Mouse (Mus musculus) heart, adult 2 months (tissue): ENCODE results near the gene Cramp1l. TPM values are rescaled to one million over a fixed set of nuclear protein-coding genes. Genes with fewer than 3 reads are reported as not detected.

ENCODE experiments used
- DNase-seq, 2 experiments: peaks; one replicate each; pipeline ENCODE4 v3.0.0; 2021
- H3K27ac ChIP-seq: fragments of 200-600 bp; 2 replicates; pipeline ENCODE4 v1.8.1; 2022
- H3K27me3 ChIP-seq: fragments of 200-500 bp; 2 replicates; pipeline ENCODE4 v1.6.1; 2012; ENCODE audit warnings: mild to moderate bottlenecking, low read length, inconsistent platforms, mixed read lengths; ENCODE audit not compliant: control insufficient read depth, insufficient read depth
- H3K36me3 ChIP-seq: fragments of 200-500 bp; 2 replicates; pipeline ENCODE4 v1.6.1; 2012; ENCODE audit warnings: low read length, inconsistent platforms; ENCODE audit not compliant: control insufficient read depth, insufficient read depth
- H3K4me1 ChIP-seq: fragments of 200-500 bp; 2 replicates; pipeline ENCODE4 v1.6.1; 2011; ENCODE audit warnings: low read length; ENCODE audit not compliant: control insufficient read depth, insufficient read depth
- H3K4me3 ChIP-seq: fragments of 200-600 bp; 2 replicates; pipeline ENCODE4 v1.8.1; 2022
- H3K79me2 ChIP-seq: fragments of 200-500 bp; replicated peaks from 2 replicates; pipeline ENCODE4 v1.6.1; 2012; ENCODE audit warnings: mild to moderate bottlenecking, inconsistent platforms, low read length, moderate library complexity, mixed read lengths; ENCODE audit not compliant: control insufficient read depth, insufficient read depth
- H3K9ac ChIP-seq: fragments of 200-500 bp; 2 replicates; pipeline ENCODE4 v1.6.1; 2012; ENCODE audit warnings: low read depth, mild to moderate bottlenecking, control low read depth, inconsistent platforms, low read length, mixed read lengths
- CTCF ChIP-seq: fragments of 200-600 bp; IDR thresholded peaks from 2 replicates; pipeline ENCODE4 v1.8.1; 2022; ENCODE audit warnings: antibody characterized with exemption, mild to moderate bottlenecking, moderate library complexity
- EP300 ChIP-seq: fragments of 200-500 bp; IDR thresholded peaks from 2 replicates; pipeline ENCODE4 v1.6.1; 2011; ENCODE audit warnings: low read depth, low read length, control low read depth; ENCODE audit not compliant: insufficient read depth
- POLR2A ChIP-seq: fragments of 200-500 bp; IDR thresholded peaks from 2 replicates; pipeline ENCODE4 v1.6.1; 2011; ENCODE audit warnings: mild to moderate bottlenecking, low read depth, low read length, control low read depth; ENCODE audit not compliant: insufficient read depth
- whole genome bisulfite sequencing: fragments of 180-500 bp; shearing (Covaris S2); methylation state at CpG from one replicate; pipeline ENCODE4 v1.1.7; 2018; 5-methylcytosine and 5-hydroxymethylcytosine counted together
- intact Hi-C: fragments of 180-260 bp; cut with DNase I; formaldehyde crosslinking; loops from one replicate; pipeline ENCODE4 v1.15.1; 2025
- polyA plus RNA-seq: library from polyadenylated mRNA; depleted of rRNA; stranded (reverse); fragments of >200 nt; gene quantifications from 2 replicates; pipeline ENCODE4 v1.2.3, GENCODE M21; 2012
- total RNA-seq, 2 experiments: library from RNA; stranded (reverse); gene quantifications; 2 replicates each; pipeline ENCODE4 v1.2.3; 2021

Cramp1l gene
- total and polyA plus RNA-seq, 3 experiments = 9.4 to 9.8 (median 9.6) TPM

- Histone ChIP-seq H3K36me3 (no peaks in the 10 kb centered on the region; the same call in 1 of the 2 replicates), H3K27me3 (no peaks in the 10 kb centered on the region), H3K4me3 (no peak overlapping the region), H3K4me1 (no peaks in the 10 kb centered on the region), H3K9ac (no peak overlapping the region), H3K79me2 (no peaks in the 10 kb centered on the region), H3K27ac (no peak overlapping the region)
- WGBS = 79% methylated on average over 9 of the region's 9 CpGs
- intact Hi-C loops = no loop called here
- TF ChIP-seq CTCF (no peak), EP300 (no peak), POLR2A (no peak)
- DNase-seq = no peak
Observed at GRCm38 (mm10) chr17:25053274-25053673, 37.7 kb upstream of the Cramp1l start.

DNA sequence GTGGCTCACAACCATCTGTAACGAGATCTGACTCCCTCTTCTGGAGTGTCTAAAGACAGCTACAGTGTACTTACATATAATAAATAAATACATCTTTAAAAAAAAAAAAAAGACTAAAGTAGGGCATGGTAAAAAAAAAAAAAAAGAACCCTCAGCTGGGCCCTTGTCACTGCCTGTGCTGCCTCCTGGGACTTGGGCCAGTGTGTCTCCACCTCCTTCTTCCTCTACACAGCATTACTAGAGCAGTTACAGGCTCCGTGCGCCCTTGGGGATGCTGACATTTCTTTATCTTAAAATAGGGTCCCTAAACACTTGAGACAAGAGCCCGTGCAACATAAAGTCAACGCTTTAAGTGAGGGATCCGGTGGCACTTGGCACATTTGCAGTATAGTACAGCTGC, 31.6 kb upstream of the Cramp1l start:
- H3K27ac ChIP-seq = no peak overlapping the region
- DNase-seq = no peak

GRCm38 (mm10) chr17:25045281-25045680, 29.7 kb upstream of the Cramp1l start:
- Histone ChIP-seq H3K79me2 (no peaks in the 10 kb centered on the region), H3K9ac (no peak overlapping the region), H3K27ac (peak overlapping the region; percentile 18), H3K27me3 (no peaks in the 10 kb centered on the region), H3K4me3 (no peak overlapping the region), H3K36me3 (no peaks in the 10 kb centered on the region), H3K4me1 (peaks cover 5% of the 10 kb centered on the region)
- WGBS = 69% methylated on average over 4 of the region's 4 CpGs
- no peak for DNase-seq
- intact Hi-C loops = no loop called here
- no peak for TF ChIP-seq POLR2A
- TF ChIP-seq CTCF = no peak
- no peak for TF ChIP-seq EP300

More for the DNA sequence above, 31.6 kb upstream of the Cramp1l start:
- TF ChIP-seq POLR2A (no peak), CTCF (no peak), EP300 (no peak)
- peaks cover 5% of the 10 kb centered on the region for H3K4me1 ChIP-seq
- H3K27me3 ChIP-seq = no peaks in the 10 kb centered on the region
- H3K36me3 ChIP-seq = no peaks in the 10 kb centered on the region
- no peak overlapping the region for H3K9ac ChIP-seq
- intact Hi-C loops = no loop called here
- no peak overlapping the region for H3K4me3 ChIP-seq
- H3K79me2 ChIP-seq = no peaks in the 10 kb centered on the region
- WGBS = 54% methylated on average over 6 of the region's 6 CpGs

- DNase-seq = no peak
- H3K4me1 ChIP-seq = peaks cover 5% of the 10 kb centered on the region
- H3K9ac ChIP-seq = no peak overlapping the region; the same call in 1 of the 2 replicates
- intact Hi-C loops = no loop called here
- 45% methylated on average over 7 of the region's 7 CpGs for WGBS
- no peaks in the 10 kb centered on the region for H3K36me3 ChIP-seq
- no peak overlapping the region for H3K4me3 ChIP-seq
- no peaks in the 10 kb centered on the region for H3K79me2 ChIP-seq
- H3K27ac ChIP-seq = peak overlapping the region; percentile 18
- H3K27me3 ChIP-seq = no peaks in the 10 kb centered on the region
- no peak for TF ChIP-seq CTCF
Observed at GRCm38 (mm10) chr17:25044879-25045278, 29.3 kb upstream of the Cramp1l start.

DNA sequence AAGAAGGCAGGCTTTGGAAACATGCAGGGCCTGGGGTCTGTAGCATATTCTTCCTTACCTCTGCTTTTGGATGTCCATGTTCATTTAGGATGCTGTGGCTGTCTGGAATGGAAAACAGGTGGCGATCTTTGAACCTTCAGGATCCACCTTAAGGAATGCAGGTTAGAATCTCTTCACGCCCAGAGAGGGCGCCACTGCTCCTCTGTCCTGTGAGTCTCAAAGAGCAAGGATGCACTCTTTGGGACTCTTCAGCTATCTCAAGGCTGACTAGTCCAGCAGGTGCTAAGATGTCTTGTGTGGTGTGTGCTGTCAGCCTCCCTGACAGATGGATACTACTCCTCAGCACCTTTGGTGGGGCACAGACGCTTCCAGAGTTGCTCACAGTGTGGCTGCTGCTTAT, 20.6 kb upstream of the Cramp1l start:
- no peak overlapping the region for H3K27ac ChIP-seq
- peak; percentile 76 for TF ChIP-seq CTCF
- no peak for TF ChIP-seq EP300
- intact Hi-C loops = no loop called here
- no peak overlapping the region for H3K4me3 ChIP-seq
- H3K9ac ChIP-seq = no peak overlapping the region
- H3K27me3 ChIP-seq = no peaks in the 10 kb centered on the region
- no peaks in the 10 kb centered on the region for H3K36me3 ChIP-seq
- H3K4me1 ChIP-seq = no peaks in the 10 kb centered on the region
- 54% methylated on average over 4 of the region's 4 CpGs for WGBS
- peak in 1 of 2 experiments; percentile 17 for DNase-seq
- H3K79me2 ChIP-seq = no peaks in the 10 kb centered on the region

DNA sequence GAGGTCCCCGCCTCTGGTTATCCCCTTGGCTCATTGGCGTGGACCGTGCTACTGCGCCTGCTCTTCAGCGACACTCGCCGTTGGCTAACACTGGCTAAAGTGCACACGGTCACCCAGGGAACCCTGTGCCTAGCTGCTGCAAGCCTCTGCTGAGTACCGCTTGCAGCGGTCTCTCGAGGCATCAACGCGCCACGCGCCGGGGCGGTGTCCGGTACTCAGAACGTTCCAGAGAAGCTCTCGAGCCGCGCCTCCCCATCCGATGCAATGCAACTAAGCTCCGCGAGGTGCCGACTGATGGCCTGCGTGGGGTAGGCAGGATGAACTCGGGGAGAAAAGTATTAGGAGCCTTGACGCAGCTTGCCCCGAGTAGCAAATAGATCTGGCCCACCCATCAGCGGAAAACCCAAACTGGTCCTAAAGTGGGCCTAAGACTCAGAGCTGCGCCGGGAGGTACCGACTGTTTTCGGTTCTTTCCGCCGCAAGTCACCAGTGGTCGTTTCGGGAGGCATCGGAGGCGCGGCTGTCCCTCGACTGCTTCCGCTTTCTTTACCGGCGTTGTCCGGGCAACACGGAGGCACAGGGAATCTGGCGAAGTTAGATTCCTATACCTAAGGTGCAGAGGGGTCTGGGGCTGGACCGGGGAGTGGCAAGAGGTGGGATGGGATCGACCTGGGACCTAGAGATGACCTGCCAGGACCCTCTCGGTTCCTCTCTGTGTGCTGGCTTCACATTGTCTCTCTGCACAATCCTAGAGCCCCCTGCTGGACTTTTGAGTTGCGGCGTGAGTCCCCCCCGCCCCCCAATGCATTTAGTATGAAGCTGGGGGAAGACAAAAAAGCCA, 924 bp upstream of the Cramp1l start:
- DNase-seq = peak; percentile 81 to 87
- peak overlapping the region; percentile 55 for H3K9ac ChIP-seq
- peaks cover 11% of the 10 kb centered on the region for H3K79me2 ChIP-seq
- peaks cover 11% of the 10 kb centered on the region for H3K36me3 ChIP-seq
- under 1% methylated on average over 55 of the region's 55 CpGs for WGBS
- H3K27me3 ChIP-seq = no peaks in the 10 kb centered on the region
- H3K4me3 ChIP-seq = peak overlapping the region; percentile 71
- H3K27ac ChIP-seq = peak overlapping the region; percentile 80
- intact Hi-C loops = loop anchor here (1.0 to 10.0 kb wide), 6 partner anchors 46 to 272 kb away; partner anchors contain the start of genes BC003965, Jpt2 and Ube2i
- TF ChIP-seq CTCF (peak; percentile 57), POLR2A (peak; percentile 85), EP300 (0 out of 2 replicates have a peak, but pooled peaks have one; percentile 16)
- H3K4me1 ChIP-seq = no peaks in the 10 kb centered on the region; the same call in 1 of the 2 replicates
